Mouse (Mus musculus) frontal cortex, postnatal 36 days (tissue): ENCODE data around the gene Cd300c.
"Not testable (repeated sequence)": the region's sequence is repeated elsewhere in the genome, so short reads cannot be mapped to it uniquely, and the experiment has no call there.

ENCODE experiments used
- DNase-seq, 2 experiments: peaks; one replicate each; pipeline ENCODE4 v3.0.0; 2022; ENCODE audit warnings: low spot score in 2 of 2

Gene Cd300c

DNA sequence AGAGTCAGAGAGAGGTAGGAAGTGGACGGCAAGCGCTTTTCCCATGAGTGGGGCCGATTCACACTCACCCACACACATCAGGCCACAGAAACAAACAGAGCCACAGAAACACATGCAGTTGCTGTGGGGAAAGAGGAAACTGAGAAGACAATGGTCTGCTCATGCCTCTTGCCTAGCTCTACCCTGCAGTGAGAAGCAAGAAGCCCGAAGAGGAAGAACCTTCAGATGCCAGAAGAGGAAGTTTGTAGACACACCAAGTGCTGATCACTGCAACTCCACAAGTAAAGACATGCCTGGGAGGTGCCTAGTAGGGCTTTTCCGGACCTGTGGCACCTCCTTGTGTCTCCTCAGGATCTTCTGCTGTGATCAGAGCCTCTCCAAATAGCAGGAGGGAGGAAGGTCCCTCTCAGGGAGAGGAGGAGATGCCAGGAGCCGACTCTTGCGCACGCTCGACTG, at the start of gene Cd300c:
TSS of gene Cd300c (minus strand) at position 406 of the 456 bp plus-strand sequence.
- no peak for DNase-seq

DNA sequence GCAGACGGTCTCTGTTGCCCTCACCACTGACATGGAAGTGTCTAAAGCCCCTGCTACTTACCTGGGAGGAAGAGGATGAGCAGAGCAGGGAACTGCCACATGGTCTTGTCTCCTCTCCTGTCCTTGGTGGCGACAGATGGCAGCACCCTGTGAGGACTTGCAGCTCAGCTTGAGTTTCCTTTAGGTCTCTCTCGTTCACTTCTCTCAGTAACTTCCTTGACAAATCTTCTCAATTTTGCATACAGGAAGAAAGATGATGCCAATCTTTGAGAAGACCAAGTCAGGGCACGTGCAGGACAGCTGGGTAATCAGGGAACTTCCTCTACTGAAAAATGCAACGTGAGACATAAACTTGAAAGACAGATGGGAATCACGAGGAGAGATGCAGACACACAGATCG, 47.1 kb upstream of the Cd300c start, which contains the start of gene Cd300ld2:
TSS of gene Cd300ld2 (minus strand) at position 101 of the 400 bp plus-strand sequence.
- not testable (repeated sequence) for DNase-seq

DNA sequence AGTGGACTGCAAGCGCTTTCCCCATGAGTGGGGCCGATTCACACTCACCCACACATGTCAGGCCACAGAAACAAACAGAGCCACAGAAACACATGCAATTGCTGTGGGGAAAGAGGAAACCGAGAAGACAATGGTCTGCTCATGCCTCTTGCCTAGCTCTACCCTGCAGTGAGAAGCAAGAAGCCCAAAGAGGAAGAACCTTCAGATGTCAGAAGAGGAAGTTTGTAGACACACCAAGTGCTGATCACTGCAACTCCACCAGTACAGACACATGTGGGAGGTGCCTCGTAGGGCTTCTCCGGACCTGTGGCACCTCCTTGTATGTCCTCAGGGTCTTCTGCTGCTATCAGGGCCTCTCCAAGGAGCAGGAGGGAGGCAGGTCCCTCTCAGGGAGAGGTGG, 35.1 kb upstream of the Cd300c start:
- DNase-seq, result no peak

DNA sequence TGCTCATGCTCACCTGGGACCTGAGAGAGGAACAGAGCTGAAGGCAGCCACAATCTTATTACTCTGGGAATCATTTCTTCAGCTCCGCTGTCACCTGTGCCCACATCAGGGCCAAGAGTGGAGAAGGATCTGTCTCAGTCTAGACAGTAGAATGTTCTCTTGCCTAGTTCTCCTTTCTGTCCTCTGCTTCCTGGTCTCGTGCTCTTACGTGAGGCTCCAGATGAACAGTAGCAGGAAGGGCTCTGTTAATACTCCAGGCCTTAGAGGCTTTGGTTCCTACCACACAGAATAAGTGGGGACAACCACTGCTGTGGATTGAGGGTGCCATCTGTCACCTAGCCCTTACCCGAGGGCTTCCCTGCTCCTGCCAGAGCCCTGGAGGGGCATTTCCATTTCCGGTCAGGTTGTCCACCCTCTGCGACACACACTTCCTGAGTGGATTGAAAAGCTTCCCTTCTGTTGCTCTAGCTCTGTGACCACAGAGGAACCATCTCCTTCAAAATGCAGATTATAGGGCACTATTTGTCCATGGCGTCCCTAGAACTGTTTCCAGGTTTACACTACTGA, 32.6 kb upstream of the Cd300c start, which contains the start of gene Cd300c2:
TSS of gene Cd300c2 (minus strand) at position 407 of the 567 bp plus-strand sequence.
- no peak for DNase-seq

DNA sequence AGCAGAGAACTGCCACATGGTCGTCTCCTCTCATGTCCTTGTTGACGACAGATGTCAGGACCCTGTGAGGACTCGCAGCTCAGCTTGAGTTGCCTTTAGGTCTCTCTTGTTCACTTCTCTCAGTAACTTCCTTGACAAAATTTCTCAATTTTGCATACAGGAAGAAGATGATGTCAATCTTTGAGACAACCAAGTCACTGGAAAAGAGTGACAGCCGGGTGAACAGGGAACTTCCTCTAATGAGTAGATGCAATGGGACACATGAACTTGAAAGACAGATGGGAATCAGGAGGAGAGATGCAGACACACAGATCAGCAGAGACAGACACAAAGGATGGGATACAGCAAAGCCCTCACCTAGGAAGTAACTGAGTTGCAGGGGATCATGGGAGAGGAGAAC, 20.8 kb upstream of the Cd300c start, which contains the start of gene Cd300ld:
TSS of gene Cd300ld (minus strand) at position 130 of the 400 bp plus-strand sequence.
- no peak for DNase-seq

DNA sequence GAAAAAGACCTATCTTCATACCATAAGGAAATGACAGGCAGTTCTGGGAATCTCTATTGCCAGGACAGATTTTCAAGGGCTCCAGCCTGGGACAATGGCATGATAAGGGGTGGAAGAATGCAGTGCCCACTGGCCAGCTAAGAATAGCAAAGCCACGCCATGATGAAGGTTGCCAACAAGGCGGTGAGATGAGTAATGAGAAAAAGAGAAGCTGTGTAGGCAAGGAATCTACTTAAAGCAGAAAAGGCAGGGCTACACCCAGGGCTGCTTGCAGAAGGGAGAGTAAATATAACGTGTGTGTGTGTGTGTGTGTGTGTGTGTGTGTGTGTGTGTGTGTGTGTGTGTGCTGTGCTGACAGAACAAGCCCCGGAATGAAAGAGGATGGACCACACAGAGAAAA, 12.9 kb upstream of the Cd300c start:
- DNase-seq, result peak in 1 of 2 experiments; percentile 13

DNA sequence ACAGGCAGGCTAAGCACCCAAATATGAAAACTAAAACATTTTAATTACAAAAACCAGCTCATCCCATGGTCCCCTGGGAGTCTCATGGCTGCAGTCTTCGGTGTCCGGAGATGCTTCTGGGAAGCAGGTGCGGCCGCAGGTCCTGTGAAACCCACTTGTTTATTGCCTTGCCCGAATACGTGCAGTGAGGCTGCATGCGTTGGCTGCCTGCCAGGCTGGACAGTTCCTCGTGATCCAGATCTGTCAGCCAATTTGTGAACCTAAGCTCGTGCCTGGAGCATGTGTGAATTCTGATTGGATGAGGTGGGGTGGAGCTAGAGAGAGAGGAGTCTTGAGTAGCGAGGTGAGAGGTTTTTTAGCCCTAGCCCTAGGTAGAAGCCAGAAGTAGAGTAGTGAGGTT, 3.8 kb upstream of the Cd300c start:
- DNase-seq, result no peak

DNA sequence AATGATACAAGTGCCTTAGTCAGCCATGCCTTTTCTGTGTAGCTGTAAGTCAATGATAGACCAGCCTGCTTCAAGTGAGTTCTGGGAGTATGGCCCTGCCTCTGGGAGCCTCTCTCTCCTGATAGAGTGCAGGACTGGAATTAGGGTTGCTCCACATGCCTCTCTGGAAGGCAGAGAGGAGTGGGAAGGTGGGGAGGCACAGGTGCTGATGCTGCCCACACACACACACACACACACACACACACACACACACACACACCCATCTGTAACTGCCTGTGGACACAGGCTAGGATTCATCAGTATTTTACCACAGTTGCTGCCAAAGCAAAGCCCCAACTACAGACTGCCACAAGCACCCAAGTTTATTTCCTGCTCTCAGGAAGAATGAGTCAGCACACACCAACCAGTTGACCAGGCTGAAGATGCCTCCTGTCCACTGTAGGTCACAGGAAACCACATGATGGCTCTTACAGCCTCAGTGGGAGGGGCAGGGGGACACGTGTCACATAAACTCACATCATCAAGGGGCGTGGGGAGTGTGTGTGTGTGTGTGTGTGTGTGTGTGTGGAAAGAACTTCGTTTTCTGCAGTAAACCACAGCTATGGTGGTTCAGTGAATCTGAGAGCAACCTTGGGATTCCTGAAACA, 3.7 kb downstream of the Cd300c start:
- no peak for DNase-seq

DNA sequence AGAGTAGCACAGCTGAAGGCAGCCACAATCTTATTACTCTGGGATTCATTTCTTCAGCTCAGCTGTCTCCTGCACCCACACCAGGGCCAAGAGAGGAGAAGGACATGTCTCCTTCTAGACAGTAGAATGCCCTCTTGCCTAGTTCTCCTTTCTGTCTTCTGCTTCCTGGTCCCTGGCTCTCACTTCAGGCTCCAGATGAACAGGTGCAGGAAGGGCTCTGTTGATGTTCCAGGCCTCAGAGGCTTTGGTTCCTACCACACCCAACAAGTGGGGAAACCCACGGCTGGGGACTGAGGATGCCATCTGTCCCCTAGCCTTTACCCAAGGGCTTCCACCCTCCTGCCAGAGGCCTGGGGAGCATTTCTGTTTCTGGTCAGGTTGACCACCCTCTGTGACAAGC, 8.6 kb downstream of the Cd300c start:
- no peak for DNase-seq

DNA sequence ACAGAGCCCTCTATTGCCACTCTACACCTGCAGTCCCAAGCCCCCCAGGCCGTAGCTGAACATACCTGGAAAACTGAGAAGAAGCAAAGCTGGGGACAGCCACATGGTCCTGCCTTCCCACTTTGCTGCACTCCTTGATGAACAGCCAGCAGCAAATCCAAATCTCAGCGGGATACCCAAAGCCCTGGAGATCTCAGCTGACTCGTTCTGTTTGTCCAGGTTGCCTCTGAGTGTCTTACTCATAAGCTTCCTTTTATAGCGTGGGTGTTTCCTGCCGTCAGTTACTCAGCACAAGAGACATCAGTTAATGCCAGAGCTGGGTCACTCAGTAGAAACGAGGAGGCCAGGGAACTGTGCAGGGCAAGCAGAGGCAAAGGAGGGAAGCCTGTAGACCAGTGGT, 34.8 kb downstream of the Cd300c start, which contains the start of gene Cd300lb:
TSS of gene Cd300lb (minus strand) at position 243 of the 400 bp plus-strand sequence.
- DNase-seq, result no peak

DNA sequence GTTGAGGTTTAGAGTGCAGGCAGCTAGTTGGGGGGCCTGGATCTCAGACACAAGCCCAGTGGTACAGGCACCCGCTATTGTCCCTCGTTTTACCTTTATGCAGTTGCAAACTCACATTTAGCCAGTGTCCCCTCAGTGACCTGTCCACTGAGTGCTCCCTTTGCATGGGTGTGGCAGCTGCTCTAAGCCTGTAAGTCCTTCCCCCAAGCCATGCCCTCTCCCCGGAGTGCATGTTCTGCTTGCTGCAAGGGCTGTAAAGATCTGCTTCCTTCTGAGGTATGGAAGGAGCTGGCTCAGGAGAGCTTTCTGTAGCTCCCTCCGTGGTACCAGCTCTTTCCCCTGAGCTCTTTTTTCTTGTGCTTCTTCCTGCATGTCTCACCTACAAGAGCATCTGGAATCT, 35.4 kb downstream of the Cd300c start:
- DNase-seq, result no peak

DNA sequence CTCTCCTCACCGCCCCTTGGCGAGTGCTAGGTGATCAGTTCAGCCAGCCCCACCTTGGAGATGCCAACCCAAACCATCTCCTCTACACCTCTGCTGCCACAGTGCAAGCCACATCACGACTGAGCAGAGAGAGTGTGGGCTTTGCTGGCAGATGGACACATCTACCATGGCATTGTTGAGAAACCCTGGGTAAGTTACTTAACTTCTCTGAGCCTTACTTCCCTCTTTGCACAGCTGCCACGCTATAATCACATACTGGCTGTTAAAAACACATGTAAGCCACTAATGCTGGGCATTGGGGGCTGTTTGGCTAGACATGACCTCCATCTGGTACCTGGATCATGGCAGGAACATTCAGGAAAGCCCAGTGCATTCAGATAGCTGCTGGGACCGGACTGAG, 37.9 kb downstream of the Cd300c start:
- DNase-seq, result no peak

DNA sequence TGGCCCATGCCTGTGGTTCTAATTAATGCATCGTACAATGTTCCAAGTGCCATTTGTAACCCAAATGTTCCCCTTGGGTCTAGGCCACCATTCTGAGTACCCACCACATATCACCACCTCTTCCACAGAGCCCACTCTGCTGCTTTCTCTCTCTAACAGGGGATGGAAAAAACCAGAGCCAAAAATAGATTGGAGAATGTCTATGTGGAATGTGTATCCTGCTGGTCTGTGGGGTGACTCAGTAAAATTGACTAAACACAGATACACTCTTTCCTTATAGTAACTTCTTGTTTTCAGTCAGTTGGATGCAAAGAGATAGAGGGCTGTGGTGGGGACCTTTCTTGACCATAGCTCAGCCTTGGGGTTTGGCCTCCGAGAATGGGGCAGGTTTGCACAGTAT, 39.4 kb downstream of the Cd300c start:
- no peak for DNase-seq

DNA sequence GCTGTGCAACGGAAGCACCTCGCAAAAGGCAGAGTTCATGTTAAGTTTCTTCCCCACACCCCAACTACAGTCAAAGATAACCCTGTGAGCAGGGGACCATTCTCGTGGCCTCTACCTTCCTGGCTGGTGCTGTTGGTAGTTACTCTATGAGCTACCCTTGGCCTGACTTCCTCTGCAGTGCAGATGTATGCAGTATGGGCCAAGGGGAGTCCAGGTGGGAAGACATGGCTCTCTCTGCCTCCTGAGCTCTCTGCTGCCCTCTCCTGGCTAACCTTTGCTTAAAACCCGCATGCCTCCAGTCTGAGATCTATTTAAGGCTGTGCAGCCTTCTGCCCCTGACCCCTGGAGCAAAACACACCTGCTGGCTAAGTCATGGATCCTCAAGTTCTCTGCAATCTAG, 45.0 kb downstream of the Cd300c start:
- DNase-seq, result no peak

DNA sequence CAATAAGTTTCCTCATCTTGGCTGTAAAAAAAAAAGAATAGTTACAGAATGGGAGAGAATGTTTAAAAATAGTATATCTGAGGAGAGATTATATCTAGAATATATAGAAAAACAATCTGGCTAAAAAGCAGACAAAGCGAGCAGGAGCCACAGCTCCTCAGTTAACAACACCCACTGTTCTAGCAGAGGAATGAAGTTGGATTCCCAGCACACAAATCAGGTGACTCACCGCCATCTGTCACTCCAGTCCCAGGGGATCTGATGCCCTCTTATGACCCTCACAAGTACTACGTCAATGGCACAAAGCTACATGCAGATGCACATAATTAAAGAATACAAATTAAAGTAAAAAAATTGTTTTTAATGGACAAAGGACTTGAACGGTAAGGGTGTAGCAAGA, 46.5 kb downstream of the Cd300c start:
- DNase-seq, result peak; percentile 58 to 77

DNA sequence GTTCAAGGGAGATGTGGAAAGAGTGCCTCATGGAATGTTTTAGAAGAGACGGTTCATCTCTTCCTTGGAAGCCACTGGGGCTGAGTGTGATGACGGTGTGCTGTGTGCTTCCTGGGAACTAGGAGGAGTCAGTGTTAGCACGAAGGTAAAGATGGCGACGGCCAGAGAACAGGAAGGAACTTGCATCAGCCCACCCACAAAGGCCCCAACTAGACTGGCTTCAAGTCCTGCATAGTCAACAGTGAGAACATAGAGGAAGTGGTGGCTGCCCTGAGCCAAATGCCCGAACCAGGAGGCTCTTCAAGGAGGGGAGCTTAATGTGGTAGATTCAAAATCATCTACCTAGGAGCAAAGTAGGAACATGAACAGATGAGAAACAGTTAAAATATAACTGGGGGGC, 51.8 kb downstream of the Cd300c start:
- no peak for DNase-seq

DNA sequence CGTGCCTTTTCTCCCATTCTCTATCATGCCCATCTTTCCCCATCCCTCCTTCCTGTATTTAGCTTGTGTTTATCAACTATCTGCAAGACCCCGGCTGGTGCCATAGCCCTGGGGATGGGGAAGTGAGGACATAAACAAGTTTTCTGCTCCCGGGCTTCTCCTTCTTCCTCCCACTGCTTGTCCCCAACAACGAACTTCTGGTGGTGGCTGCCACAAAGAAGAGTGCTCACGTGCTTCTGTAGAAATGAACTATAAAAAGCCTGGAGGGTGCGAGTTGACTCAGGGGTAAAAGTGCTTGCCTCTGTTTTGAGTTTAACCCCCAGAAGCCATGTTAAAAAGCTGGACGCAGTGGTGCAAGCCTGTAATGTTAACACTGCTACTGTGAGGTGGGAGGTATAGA, 54.0 kb downstream of the Cd300c start:
- DNase-seq, result no peak

DNA sequence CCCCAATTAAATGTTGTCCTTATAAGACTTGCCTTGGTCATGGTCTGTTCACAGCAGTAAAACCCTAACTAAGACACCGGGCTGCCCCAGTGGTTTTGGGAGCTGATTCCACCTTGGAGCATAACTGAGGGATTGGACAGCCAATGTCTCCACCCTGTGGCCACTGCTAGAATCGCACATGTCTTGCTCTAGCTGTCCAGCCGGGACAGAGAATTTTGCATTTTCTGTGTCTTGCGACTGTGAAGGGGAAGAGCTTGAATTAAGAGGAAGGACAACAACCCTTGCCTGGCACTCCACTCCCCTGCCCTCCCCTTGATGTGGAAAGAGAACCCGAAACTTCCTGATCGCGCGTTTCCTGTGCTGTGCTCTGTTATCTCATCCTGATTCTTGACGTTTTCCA, 56.1 kb downstream of the Cd300c start:
- DNase-seq, result peak; percentile 79 to 88

DNA sequence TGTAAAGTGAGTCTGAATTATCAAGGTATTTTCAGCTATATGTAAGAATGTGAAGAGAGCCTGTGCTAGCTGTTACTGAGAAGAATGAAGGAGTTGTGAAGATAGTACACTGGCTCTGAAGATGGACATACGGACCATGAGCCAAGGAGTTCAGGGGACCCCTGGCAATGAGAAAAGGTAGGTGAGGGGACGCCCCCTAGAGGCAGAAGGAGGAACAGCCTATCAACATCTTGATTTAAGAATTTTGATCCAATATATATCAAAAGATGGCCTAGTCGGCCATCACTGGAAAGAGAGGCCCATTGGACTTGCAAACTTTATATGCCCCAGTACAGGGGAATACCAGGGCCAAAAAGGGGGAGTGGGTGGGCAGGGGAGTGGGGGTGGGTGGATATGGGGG, 59.4 kb downstream of the Cd300c start:
- DNase-seq, result not testable (repeated sequence)

DNA sequence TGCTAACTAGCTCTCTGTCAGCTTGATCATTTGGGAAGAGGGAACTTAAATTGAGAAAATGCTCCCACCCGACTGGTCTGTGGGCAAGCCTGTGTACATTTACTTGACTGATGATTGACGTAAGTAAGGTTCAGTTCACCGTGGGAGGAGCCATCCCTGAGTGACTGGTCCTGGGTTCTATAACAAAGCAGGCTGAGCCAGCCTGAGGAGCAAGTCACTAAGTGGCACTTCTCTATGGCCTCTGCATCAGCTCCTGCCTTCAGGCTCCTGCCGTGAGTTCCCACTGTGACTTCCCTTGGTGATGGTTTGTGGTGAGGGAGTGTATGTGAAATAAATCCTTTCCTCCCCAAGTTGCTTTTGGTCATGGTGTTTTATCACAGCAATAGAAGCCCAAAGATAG, 60.9 kb downstream of the Cd300c start:
- no peak for DNase-seq

DNA sequence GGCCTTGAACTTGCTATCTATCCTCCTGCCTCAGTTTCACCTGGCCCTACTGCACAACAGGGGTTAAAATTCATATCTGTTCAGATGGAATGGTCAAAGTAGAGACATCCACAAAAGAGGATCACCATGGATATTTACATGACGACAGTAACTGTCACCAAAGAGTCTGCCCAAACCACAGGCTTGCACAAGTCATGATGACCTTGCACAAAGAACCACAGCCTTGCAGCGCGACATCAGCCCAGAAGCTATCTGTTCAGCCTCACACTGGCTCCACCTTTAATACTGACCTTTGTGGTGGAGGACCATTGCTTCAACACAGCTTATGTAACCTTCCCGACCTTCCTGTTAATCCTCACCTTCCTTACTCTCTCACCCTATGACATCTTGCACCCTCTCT, 61.4 kb downstream of the Cd300c start:
- no peak for DNase-seq
